Mouse (Mus musculus): ENCODE measurements around the gene Unk. TPM values are rescaled to one million over a fixed set of nuclear protein-coding genes. Genes with fewer than 3 reads are reported as not detected.
"Not testable (repeated sequence)": the region's sequence is repeated elsewhere in the genome, so short reads cannot be mapped to it uniquely, and the experiment has no call there.

The Unk gene
- polyA plus RNA-seq, 1 experiment from 2014 or later, result 24.9 TPM

GRCm38 (mm10) chr11:116087194-116088130, 57.3 kb downstream of the Unk start:
- peak; percentile 99 for TF ChIP-seq CTCF (IDR thresholded peaks at IDR 0.05)
- in situ Hi-C loops (cut with MboI; ENCODE audit: low pct_unique_long_range_greater_than_20kb), result loop anchor here (5.0 kb wide), 1 partner anchor 45 kb away; the partner anchor contains the start of gene Trim65
- ChIA-PET CTCF (interaction anchor here (0.6 to 1.5 kb wide), 3 partner anchors 11 to 43 kb away, joined by 3 read pairs; no protein-coding TSS in a partner anchor), POLR2A (interaction anchor here (0.8 to 1.3 kb wide), 3 partner anchors 15 to 42 kb away, joined by 3 to 6 read pairs (median 3); no protein-coding TSS in a partner anchor)
- peak; percentile 75 for ATAC-seq
- H3K27me3 ChIP-seq, result no peaks in the 10 kb centered on the region
- no peak for DNase-seq (ENCODE audit: low read depth, low spot score)

- ATAC-seq (no peak), DNase-seq (ENCODE audit: low read depth, low spot score) (no peak)
- ChIA-PET POLR2A (interaction anchor here (1.3 kb wide), 1 partner anchor 16 kb away, joined by 6 read pairs; no protein-coding TSS in a partner anchor), CTCF (interaction anchor here (1.4 kb wide), 1 partner anchor 19 kb away, joined by 4 read pairs; no protein-coding TSS in a partner anchor)
- no peak for TF ChIP-seq CTCF (IDR thresholded peaks at IDR 0.05)
- H3K27me3 ChIP-seq, result no peaks in the 10 kb centered on the region
- in situ Hi-C loops (cut with MboI; ENCODE audit: low pct_unique_long_range_greater_than_20kb), result loop anchor here (5.0 kb wide), 1 partner anchor 44 kb away; the partner anchor contains the start of gene Trim65
Observed at GRCm38 (mm10) chr11:116088188-116088587, 58.1 kb downstream of the Unk start.

GRCm38 (mm10) chr11:116088741-116089394, 58.7 kb downstream of the Unk start:
- CTCF ChIA-PET, result interaction anchor here (0.8 to 1.4 kb wide), 2 partner anchors 10 to 18 kb away, joined by 3 to 4 read pairs; no protein-coding TSS in a partner anchor

GRCm38 (mm10) chr11:116089545-116089944, 59.4 kb downstream of the Unk start:
- DNase-seq (ENCODE audit: low read depth, low spot score) (no peak), ATAC-seq (no peak)
- in situ Hi-C loops (cut with MboI; ENCODE audit: low pct_unique_long_range_greater_than_20kb), result loop anchor here (5.0 kb wide), 1 partner anchor 43 kb away; the partner anchor contains the start of gene Trim65
- ChIA-PET POLR2A (interaction anchor here (1.2 kb wide), 1 partner anchor 10 kb away, joined by 5 read pairs; no protein-coding TSS in a partner anchor), CTCF (interaction anchor here (0.8 to 1.4 kb wide), 2 partner anchors 9 to 18 kb away, joined by 3 to 4 read pairs; no protein-coding TSS in a partner anchor)
- no peak for TF ChIP-seq CTCF (IDR thresholded peaks at IDR 0.05)
- H3K27me3 ChIP-seq, result no peaks in the 10 kb centered on the region

More at GRCm38 (mm10) chr11:116088741-116089394, 58.7 kb downstream of the Unk start:
- peak; percentile 60 for TF ChIP-seq CTCF (IDR thresholded peaks at IDR 0.05)
- ATAC-seq, result no peak
- H3K27me3 ChIP-seq, result no peaks in the 10 kb centered on the region
- POLR2A ChIA-PET, result interaction anchor here (1.3 kb wide), 1 partner anchor 16 kb away, joined by 6 read pairs; no protein-coding TSS in a partner anchor
- in situ Hi-C loops (cut with MboI; ENCODE audit: low pct_unique_long_range_greater_than_20kb), result loop anchor here (5.0 kb wide), 1 partner anchor 43 kb away; the partner anchor contains the start of gene Trim65
- no peak for DNase-seq (ENCODE audit: low read depth, low spot score)

- in situ Hi-C loops (cut with MboI; ENCODE audit: low pct_unique_long_range_greater_than_20kb), result no loop called here
- ATAC-seq, result no peak
- ChIA-PET CTCF (interaction anchor here (1.1 to 1.2 kb wide), 5 partner anchors 12 to 60 kb away, joined by 3 to 4 read pairs (median 3); partner anchors contain the start of gene Trim65), POLR2A (interaction anchor here (0.7 to 1.2 kb wide), 3 partner anchors 16 to 37 kb away, joined by 3 to 5 read pairs (median 4); no protein-coding TSS in a partner anchor)
- H3K27me3 ChIP-seq, result no peaks in the 10 kb centered on the region
- DNase-seq (ENCODE audit: low read depth, low spot score), result no peak
- TF ChIP-seq CTCF (IDR thresholded peaks at IDR 0.05), result no peak
Observed at GRCm38 (mm10) chr11:116091591-116091990, 61.5 kb downstream of the Unk start.

- CTCF ChIA-PET, result interaction anchor here (1.1 to 1.3 kb wide), 2 partner anchors 9 to 66 kb away, joined by 3 to 4 read pairs; no protein-coding TSS in a partner anchor
- TF ChIP-seq CTCF (IDR thresholded peaks at IDR 0.05), result peak; percentile 10
- ATAC-seq; DNase-seq (ENCODE audit: low read depth, low spot score); H3K27me3 ChIP-seq; POLR2A ChIA-PET; in situ Hi-C loops (cut with MboI; ENCODE audit: low pct_unique_long_range_greater_than_20kb): not testable (repeated sequence)
Observed at GRCm38 (mm10) chr11:116092959-116093358, 62.8 kb downstream of the Unk start.

- in situ Hi-C loops (cut with MboI; ENCODE audit: low pct_unique_long_range_greater_than_20kb), result no loop called here
- DNase-seq (ENCODE audit: low read depth, low spot score) (no peak), ATAC-seq (no peak)
- TF ChIP-seq CTCF (IDR thresholded peaks at IDR 0.05), result no peak
- no peaks in the 10 kb centered on the region for H3K27me3 ChIP-seq
- CTCF ChIA-PET, result interaction anchor here (1.1 to 1.3 kb wide), 2 partner anchors 8 to 65 kb away, joined by 3 to 4 read pairs; no protein-coding TSS in a partner anchor
- POLR2A ChIA-PET, result no interaction called here
Observed at GRCm38 (mm10) chr11:116093771-116094565, 63.8 kb downstream of the Unk start.

- H3K27me3 ChIP-seq, result no peaks in the 10 kb centered on the region
- no peak for TF ChIP-seq CTCF (IDR thresholded peaks at IDR 0.05)
- CTCF ChIA-PET, result no interaction called here
- in situ Hi-C loops (cut with MboI; ENCODE audit: low pct_unique_long_range_greater_than_20kb), result no loop called here
- POLR2A ChIA-PET, result no interaction called here
- DNase-seq (ENCODE audit: low read depth, low spot score), result no peak
- ATAC-seq, result no peak
Observed at GRCm38 (mm10) chr11:116095573-116095972, 65.5 kb downstream of the Unk start.

All from Patski (cell line).